Mouse (Mus musculus): ENCODE data around the gene Zwilch. TPM values are rescaled to one million over a fixed set of nuclear protein-coding genes. Genes with fewer than 3 reads are reported as not detected.
A peak's percentile ranks its signal among the peaks of the same experiment; 100 is the strongest.

Zwilch gene
- polyA plus RNA-seq (2016; fragmentation: Nextera tagmentation; extraction: Ambion mirVana) = 28.0 and 28.6 TPM in 2 replicates

DNA sequence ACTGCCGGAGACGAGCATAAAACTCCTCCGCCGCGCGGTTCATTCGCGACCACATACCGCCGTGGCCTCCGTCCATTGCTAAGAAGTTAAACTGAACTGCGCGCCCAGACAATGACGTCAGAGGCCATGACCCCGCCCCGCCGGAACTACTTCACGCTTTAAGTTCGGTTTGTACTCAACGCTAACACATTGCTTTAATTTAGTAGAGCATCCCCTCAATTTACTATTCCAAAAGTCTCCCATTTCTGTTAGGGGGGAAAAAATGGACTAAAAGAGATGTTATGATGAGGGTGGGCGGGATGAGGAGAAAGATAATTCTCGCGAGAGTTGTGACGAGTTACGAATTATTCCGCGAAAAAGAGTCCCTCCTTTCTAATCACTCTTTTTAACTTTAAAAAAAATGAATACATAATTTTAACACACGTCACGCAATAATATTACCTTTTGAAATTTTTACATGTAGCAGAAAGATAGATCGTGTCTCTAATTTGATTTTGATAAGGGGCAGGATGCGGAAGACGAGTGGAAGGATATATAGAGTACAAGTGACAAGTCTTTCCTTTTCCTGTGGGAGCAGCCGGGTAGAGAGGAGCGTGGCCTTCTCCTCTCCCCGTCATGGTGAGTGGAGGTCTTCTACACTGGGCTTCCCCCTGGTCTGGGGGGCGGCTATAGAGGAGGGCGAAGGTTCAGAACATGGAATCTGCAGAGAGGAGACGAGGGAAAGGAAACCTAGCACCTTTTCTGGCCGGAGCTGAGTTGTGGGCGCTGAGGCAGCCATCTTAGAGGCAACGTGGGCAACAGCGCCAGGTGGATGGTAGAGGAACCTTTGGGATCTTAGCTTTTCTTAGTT, at the start of gene Zwilch, which contains the start of gene Rpl4:
Gene Zwilch, minus strand, starts transcription at position 289 of the 850 bp plus-strand sequence.
Gene Rpl4, plus strand, starts transcription at position 560 of the 850 bp plus-strand sequence.
- peaks cover 18% of the 10 kb centered on the region for H3K4me1 ChIP-seq (replicated peaks)
- peak within 1 kb of the TSS; percentile 80 for H3K4me2 ChIP-seq
- peak within 1 kb of the TSS; percentile 79 for H3K27ac ChIP-seq (ENCODE audit: poor library complexity, severe bottlenecking)
- H3K36me3 ChIP-seq = peaks cover 39% of the 10 kb centered on the region
- H3K9ac ChIP-seq = peak within 1 kb of the TSS; percentile 98
- H3K27me3 ChIP-seq (replicated peaks) = no peaks in the 10 kb centered on the region
- peak within 1 kb of the TSS; percentile 99 for H3K4me3 ChIP-seq
- no peaks in the 10 kb centered on the region for H3K9me3 ChIP-seq (replicated peaks)
- under 1% methylated on average over 42 of the region's 42 CpGs for WGBS
- ATAC-seq (ENCODE audit: insufficient number of reproducible peaks, low FRiP score) = peak; percentile 86

DNA sequence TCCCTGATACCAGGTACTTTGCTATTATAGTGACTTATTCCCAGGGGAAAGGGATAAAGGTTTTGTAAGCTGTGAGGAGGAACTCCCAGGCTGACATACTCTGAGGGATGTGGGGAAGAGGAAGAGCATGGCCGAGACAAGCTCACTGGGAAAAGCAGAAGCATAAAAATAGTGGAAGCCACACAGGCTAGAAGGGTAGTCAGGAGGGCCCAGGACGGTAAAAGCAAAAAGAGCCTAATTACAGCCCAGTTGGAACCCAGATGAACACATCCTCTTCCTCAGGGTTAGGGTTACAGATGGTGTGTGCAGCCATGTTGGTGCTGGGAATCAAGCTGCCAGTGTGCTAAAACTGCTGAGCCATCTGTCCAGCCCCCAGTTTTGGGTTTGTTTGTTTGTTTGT, 49.2 kb upstream of the Zwilch start:
- Histone ChIP-seq H3K27me3 (replicated peaks) (no peaks in the 10 kb centered on the region), H3K4me3 (no peak overlapping the region), H3K4me2 (no peak overlapping the region), H3K36me3 (no peaks in the 10 kb centered on the region), H3K4me1 (replicated peaks) (peaks cover 36% of the 10 kb centered on the region), H3K9me3 (replicated peaks) (no peaks in the 10 kb centered on the region), H3K27ac (ENCODE audit: poor library complexity, severe bottlenecking) (no peak overlapping the region), H3K9ac (no peak overlapping the region)
- ATAC-seq (ENCODE audit: insufficient number of reproducible peaks, low FRiP score) = no peak
- 70% methylated on average over 2 of the region's 2 CpGs for WGBS

DNA sequence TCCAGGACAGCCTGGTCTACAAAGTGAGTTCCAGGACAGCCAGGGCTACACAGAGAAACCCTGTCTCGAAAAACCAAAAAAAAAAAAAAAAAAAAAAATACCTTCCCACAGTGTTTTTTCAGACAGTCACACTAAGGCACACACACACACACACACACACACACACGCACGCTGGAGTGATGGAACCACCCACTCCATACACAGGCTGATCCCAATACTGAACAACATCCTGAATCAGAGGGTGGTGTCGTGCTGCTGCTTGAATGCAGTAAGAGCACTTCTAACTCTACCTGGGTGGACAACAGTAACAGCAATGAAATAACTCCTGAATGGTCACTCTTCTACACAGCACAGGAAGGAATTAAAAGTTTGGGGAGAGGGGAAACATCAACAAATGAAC, 48.6 kb upstream of the Zwilch start:
- Histone ChIP-seq H3K4me2 (no peak overlapping the region), H3K27ac (ENCODE audit: poor library complexity, severe bottlenecking) (no peak overlapping the region), H3K9ac (no peak overlapping the region), H3K4me3 (no peak overlapping the region), H3K36me3 (no peaks in the 10 kb centered on the region), H3K4me1 (replicated peaks) (peaks cover 36% of the 10 kb centered on the region), H3K27me3 (replicated peaks) (no peaks in the 10 kb centered on the region), H3K9me3 (replicated peaks) (no peaks in the 10 kb centered on the region)
- 89% methylated on average over 4 of the region's 4 CpGs for WGBS
- no peak for ATAC-seq (ENCODE audit: insufficient number of reproducible peaks, low FRiP score)

DNA sequence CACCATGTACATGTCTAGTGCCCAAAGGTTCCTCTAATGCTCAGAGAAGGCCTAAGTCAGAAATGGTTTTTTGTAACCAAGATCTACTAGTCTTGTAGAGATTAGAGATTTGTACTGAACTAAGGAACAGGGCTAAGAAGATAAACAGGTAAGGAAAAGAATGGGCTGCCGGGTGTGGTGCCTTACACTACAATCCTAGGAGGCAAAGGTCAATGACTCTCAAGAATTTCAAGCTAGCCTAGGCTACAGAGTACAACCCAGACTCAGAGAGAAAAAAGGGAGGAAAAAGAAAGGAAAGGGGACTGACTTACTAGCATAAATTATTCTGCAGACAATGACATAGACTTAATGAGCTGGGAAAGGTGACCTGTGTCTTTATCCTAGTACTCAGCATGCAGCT, 47.7 kb upstream of the Zwilch start:
- 56% methylated on average over 1 of the region's 1 CpGs for WGBS
- ATAC-seq (ENCODE audit: insufficient number of reproducible peaks, low FRiP score) = no peak
- Histone ChIP-seq H3K4me2 (no peak overlapping the region), H3K27me3 (replicated peaks) (no peaks in the 10 kb centered on the region), H3K27ac (ENCODE audit: poor library complexity, severe bottlenecking) (no peak overlapping the region), H3K4me1 (replicated peaks) (peaks cover 32% of the 10 kb centered on the region), H3K4me3 (no peak overlapping the region), H3K9me3 (replicated peaks) (no peaks in the 10 kb centered on the region), H3K9ac (no peak overlapping the region), H3K36me3 (no peaks in the 10 kb centered on the region)

DNA sequence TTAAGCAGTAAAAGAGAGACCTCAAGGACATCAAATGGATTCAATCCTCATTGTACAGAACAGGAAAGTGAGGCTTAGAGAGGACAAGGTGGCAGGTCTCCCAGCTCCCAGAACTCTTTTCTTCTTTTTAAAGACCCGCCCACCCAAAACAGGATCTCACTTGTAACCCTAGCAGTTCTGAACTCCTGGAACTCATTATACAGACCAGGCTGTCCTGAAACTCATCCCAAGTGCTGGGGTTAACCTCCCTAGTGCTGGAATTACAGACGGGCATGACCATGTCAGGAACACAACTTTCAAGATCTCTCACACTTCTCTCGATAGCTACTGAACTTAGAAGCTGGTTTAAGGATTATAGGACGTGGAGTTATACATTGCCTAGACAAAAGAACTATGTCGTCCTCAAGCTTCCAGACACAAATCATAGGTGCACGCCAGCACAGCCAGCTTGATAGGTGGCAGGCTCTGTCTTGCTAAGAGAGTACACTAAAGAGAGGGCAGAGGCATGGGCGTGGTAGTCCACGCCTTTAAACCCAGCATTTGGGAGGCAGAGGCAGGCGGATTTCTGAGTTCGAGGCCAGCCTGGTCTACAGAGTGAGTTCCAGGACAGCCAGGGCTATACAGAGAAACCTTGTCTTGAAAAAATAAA, 47.0 kb upstream of the Zwilch start:
- no peak for ATAC-seq (ENCODE audit: insufficient number of reproducible peaks, low FRiP score)
- WGBS = 85% methylated on average over 10 of the region's 10 CpGs

DNA sequence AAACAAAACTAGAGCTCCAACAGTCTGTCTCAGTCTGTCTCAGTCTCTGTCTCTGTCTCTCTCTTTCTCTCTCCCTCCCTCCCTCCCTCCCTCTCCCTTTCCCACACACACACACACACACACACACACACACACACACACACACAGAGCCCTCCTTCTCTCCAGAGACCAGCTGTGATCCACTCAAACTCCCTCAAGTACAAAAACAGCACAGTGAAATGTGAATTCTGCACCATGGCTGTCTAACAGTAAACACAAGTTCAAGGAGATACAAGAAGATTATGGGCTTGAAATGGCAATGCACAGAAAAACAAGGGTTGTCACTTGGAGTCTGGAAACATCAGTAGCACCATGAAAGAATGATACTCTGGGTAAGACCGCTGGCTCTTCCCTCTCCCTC, 46.4 kb upstream of the Zwilch start:
- Histone ChIP-seq H3K4me3 (no peak overlapping the region), H3K9ac (no peak overlapping the region), H3K4me1 (replicated peaks) (peaks cover 24% of the 10 kb centered on the region), H3K27me3 (replicated peaks) (no peaks in the 10 kb centered on the region), H3K9me3 (replicated peaks) (no peaks in the 10 kb centered on the region), H3K27ac (ENCODE audit: poor library complexity, severe bottlenecking) (no peak overlapping the region), H3K36me3 (0 out of 2 replicates have a peak, but pooled peaks cover 2% of the 10 kb centered on the region), H3K4me2 (no peak overlapping the region)
- WGBS = 82% methylated on average over 1 of the region's 1 CpGs
- no peak for ATAC-seq (ENCODE audit: insufficient number of reproducible peaks, low FRiP score)

More for the DNA sequence above, 47.0 kb upstream of the Zwilch start:
- Histone ChIP-seq H3K4me1 (replicated peaks) (peaks cover 30% of the 10 kb centered on the region), H3K36me3 (no peaks in the 10 kb centered on the region), H3K4me2 (no peak overlapping the region), H3K9me3 (replicated peaks) (no peaks in the 10 kb centered on the region), H3K27ac (ENCODE audit: poor library complexity, severe bottlenecking) (no peak overlapping the region), H3K27me3 (replicated peaks) (no peaks in the 10 kb centered on the region), H3K9ac (no peak overlapping the region), H3K4me3 (no peak overlapping the region)

DNA sequence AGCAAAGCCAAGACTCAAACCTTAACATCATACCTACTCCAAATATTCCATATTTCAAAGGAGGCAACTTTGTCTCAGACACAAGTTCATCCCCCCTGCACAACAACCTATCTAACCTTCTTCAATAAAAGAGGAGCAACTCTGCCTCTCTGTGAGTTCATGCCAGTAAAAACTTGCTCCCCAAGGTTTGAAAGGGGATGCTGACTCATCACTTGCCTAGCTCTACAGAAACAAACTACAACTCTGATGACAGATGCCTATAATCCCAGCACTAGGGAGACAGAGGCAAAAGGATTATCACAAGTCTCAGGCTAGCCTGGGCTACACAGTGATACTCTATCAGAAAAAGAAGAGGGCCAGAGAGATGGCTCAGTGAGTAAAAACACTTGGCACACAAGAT, 45.0 kb upstream of the Zwilch start:
- peaks cover 3% of the 10 kb centered on the region; the same call in 1 of the 2 replicates for H3K36me3 ChIP-seq
- no peak overlapping the region for H3K9ac ChIP-seq
- ATAC-seq (ENCODE audit: insufficient number of reproducible peaks, low FRiP score) = no peak
- no peak overlapping the region for H3K4me3 ChIP-seq
- H3K4me1 ChIP-seq (replicated peaks) = peaks cover 24% of the 10 kb centered on the region
- no peaks in the 10 kb centered on the region for H3K27me3 ChIP-seq (replicated peaks)
- no peak overlapping the region for H3K4me2 ChIP-seq
- H3K9me3 ChIP-seq (replicated peaks) = no peaks in the 10 kb centered on the region
- no peak overlapping the region for H3K27ac ChIP-seq (ENCODE audit: poor library complexity, severe bottlenecking)

DNA sequence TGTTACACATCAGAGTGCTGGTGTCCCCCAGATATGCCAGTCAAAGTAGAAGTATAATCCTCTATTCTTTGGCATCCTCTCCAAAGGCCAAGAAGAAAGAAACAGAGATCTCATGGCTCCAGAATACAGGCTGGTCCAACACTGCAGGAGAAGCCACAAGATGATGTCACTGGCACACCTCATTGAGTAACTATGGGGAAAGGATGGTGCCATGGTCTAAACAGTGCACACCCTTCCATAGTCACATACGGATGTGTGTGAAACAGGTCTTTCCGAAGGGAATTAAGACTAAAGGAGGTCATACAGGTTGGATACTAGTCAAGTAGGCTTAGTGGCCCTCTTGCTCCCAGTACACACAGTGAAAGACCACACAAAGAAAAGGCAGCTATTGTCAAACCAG, 43.7 kb upstream of the Zwilch start:
- H3K9ac ChIP-seq = no peak overlapping the region
- H3K4me2 ChIP-seq = no peak overlapping the region
- H3K27me3 ChIP-seq (replicated peaks) = no peaks in the 10 kb centered on the region
- WGBS = 78% methylated on average over 2 of the region's 2 CpGs
- no peak overlapping the region for H3K27ac ChIP-seq (ENCODE audit: poor library complexity, severe bottlenecking)
- no peaks in the 10 kb centered on the region for H3K9me3 ChIP-seq (replicated peaks)
- no peak overlapping the region for H3K4me3 ChIP-seq
- peaks cover 14% of the 10 kb centered on the region for H3K36me3 ChIP-seq
- ATAC-seq (ENCODE audit: insufficient number of reproducible peaks, low FRiP score) = no peak
- peaks cover 24% of the 10 kb centered on the region for H3K4me1 ChIP-seq (replicated peaks)

DNA sequence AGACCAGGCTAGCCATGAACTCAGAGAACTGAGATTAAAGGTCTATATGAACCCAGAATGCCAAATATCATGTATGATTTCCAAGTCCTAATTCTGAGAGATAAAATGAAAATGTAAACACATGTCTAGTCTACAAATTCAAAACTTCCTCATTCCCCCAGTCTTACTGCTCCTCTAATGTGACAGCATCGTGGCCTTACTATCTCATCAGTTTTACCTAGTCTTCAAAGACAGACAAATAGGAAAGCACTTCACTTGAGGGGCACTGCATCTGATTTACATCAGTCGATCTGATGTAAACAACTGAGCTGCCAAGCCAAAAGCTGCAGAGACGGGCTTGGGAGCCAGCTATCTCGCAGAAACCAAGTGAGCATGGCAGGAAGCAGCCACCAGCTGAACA, 43.2 kb upstream of the Zwilch start:
- Histone ChIP-seq H3K27ac (ENCODE audit: poor library complexity, severe bottlenecking) (no peak overlapping the region), H3K27me3 (replicated peaks) (no peaks in the 10 kb centered on the region), H3K9me3 (replicated peaks) (no peaks in the 10 kb centered on the region), H3K4me2 (no peak overlapping the region), H3K9ac (no peak overlapping the region), H3K4me3 (no peak overlapping the region), H3K4me1 (replicated peaks) (peaks cover 24% of the 10 kb centered on the region), H3K36me3 (peaks cover 18% of the 10 kb centered on the region)
- no peak for ATAC-seq (ENCODE audit: insufficient number of reproducible peaks, low FRiP score)
- WGBS = 59% methylated on average over 4 of the region's 4 CpGs

DNA sequence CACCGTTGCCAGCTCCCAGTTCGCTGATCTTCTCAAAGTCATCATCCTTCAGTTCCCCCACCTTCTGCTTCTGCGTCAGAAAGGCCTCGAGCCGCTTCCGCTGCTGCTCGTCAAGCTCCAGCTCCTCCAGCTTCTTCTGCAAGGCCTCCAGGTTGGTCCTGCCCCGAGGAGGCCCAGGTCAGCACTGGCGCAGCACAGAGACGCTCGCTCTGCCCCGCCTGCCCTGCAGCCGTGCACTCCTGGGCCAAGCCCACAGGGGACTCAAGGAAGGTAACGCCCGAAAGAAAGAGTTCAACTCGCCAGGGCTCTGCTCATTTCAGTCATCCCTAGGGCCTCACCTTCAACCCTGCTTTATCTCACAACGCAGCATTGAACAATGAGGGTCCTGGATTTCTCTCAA, 41.5 kb upstream of the Zwilch start:
- Histone ChIP-seq H3K36me3 (peaks cover 31% of the 10 kb centered on the region), H3K9ac (no peak overlapping the region), H3K4me1 (replicated peaks) (peaks cover 20% of the 10 kb centered on the region), H3K4me2 (no peak overlapping the region), H3K27ac (ENCODE audit: poor library complexity, severe bottlenecking) (no peak overlapping the region), H3K27me3 (replicated peaks) (no peaks in the 10 kb centered on the region), H3K9me3 (replicated peaks) (no peaks in the 10 kb centered on the region), H3K4me3 (no peak overlapping the region)
- no peak for ATAC-seq (ENCODE audit: insufficient number of reproducible peaks, low FRiP score)
- 90% methylated on average over 17 of the region's 17 CpGs for WGBS

DNA sequence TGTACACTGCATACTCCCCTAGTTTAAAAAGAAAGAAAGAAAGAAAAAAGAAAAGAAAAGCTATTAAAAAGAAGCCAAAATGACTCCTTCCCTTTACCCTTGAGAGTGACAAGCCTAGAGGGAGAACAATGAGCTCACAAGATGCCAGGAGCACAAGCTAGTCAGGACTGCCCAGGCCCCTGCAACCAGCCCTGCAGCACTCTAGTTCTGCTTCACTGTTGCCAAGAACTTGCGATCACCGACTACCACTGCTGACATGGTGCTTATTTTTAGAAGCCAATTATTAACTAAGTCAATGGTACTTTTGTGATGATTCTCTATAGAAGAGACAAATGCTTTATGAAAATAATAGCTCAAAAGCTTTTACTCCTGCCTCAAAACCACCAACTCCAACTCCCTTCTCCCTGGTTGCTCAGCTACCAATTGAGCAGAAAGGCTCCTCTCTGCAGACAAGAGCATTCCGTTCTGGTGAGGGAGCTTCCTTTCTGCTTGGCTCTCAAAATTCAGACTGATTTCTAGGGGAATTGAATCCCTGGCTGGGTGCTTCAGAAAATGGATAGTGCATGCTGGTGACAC, 34.7 kb upstream of the Zwilch start:
- no peak overlapping the region for H3K9ac ChIP-seq
- no peak overlapping the region for H3K4me2 ChIP-seq
- ATAC-seq (ENCODE audit: insufficient number of reproducible peaks, low FRiP score) = no peak
- no peak overlapping the region for H3K4me3 ChIP-seq
- no peaks in the 10 kb centered on the region for H3K9me3 ChIP-seq (replicated peaks)
- 0 out of 2 replicates have a peak, but pooled peaks cover 5% of the 10 kb centered on the region for H3K4me1 ChIP-seq (replicated peaks)
- H3K36me3 ChIP-seq = peaks cover 75% of the 10 kb centered on the region
- no peak overlapping the region for H3K27ac ChIP-seq (ENCODE audit: poor library complexity, severe bottlenecking)
- H3K27me3 ChIP-seq (replicated peaks) = no peaks in the 10 kb centered on the region
- 64% methylated on average over 3 of the region's 3 CpGs for WGBS

Measured in heart, embryonic 12.5 days (tissue).